Mouse (Mus musculus) myocyte (in vitro differentiated cells): ENCODE data around the gene Sugp2.

Experiments used
- CEBPB ChIP-seq: IDR thresholded peaks from 2 replicates; pipeline ENCODE4 v1.6.1; 2011; ENCODE audit warnings: mild to moderate bottlenecking, moderate library complexity; ENCODE audit not compliant: poor library complexity, insufficient read depth, severe bottlenecking
- E2F4 ChIP-seq: IDR thresholded peaks from one replicate; pipeline ENCODE4 v1.6.1; 2011; ENCODE audit warnings: mild to moderate bottlenecking, control low read depth, moderate library complexity; ENCODE audit not compliant: insufficient read depth
- MAX ChIP-seq: IDR thresholded peaks from one replicate; pipeline ENCODE4 v1.6.1; 2011; ENCODE audit warnings: low read depth, mild to moderate bottlenecking, control low read depth
- MYOD1 ChIP-seq, 3 experiments: IDR thresholded peaks; one replicate each; pipeline ENCODE4 v1.6.1; 2011; ENCODE audit warnings: control low read depth in 2 of 3, low read depth in 2 of 3, mild to moderate bottlenecking in 2 of 3, moderate library complexity in 1 of 3; ENCODE audit not compliant: insufficient read length in 2 of 3, control insufficient read depth in 1 of 3
- MYOG ChIP-seq, 3 experiments: IDR thresholded peaks; one replicate each; pipeline ENCODE4 v1.6.1; 2011; ENCODE audit warnings: control low read depth in 2 of 3, low read depth in 2 of 3, mild to moderate bottlenecking in 2 of 3; ENCODE audit not compliant: insufficient read length in 2 of 3, control insufficient read depth in 1 of 3, insufficient read depth in 1 of 3
- POLR2A ChIP-seq: IDR thresholded peaks from one replicate; pipeline ENCODE4 v1.6.1; 2011; ENCODE audit warnings: low read depth, mild to moderate bottlenecking, control low read depth, moderate library complexity; ENCODE audit not compliant: insufficient read length
- POLR2AphosphoS2 ChIP-seq: IDR thresholded peaks from one replicate; pipeline ENCODE4 v1.6.1; 2011; ENCODE audit warnings: low read depth, control low read depth; ENCODE audit not compliant: insufficient read length
- REST ChIP-seq: IDR thresholded peaks from one replicate; pipeline ENCODE4 v1.6.1; 2011; ENCODE audit warnings: mild to moderate bottlenecking, control low read depth, moderate library complexity; ENCODE audit not compliant: insufficient read depth, insufficient read length
- TCF12 ChIP-seq: IDR thresholded peaks from one replicate; pipeline ENCODE4 v1.6.1; 2011; ENCODE audit warnings: mild to moderate bottlenecking, control low read depth; ENCODE audit not compliant: poor library complexity, insufficient read depth, severe bottlenecking
- TCF3 ChIP-seq: IDR thresholded peaks from one replicate; pipeline ENCODE4 v1.6.1; 2011; ENCODE audit warnings: low read depth, control low read depth; ENCODE audit not compliant: insufficient read length
- USF1 ChIP-seq: IDR thresholded peaks from one replicate; pipeline ENCODE4 v1.6.1; 2011; ENCODE audit warnings: low read depth, mild to moderate bottlenecking, control low read depth, moderate library complexity

GRCm38 (mm10) chr8:70279266-70279665, 45.2 kb downstream of the Sugp2 start:
- TF ChIP-seq E2F4 = no peak
- TF ChIP-seq MYOG (IDR thresholded peaks at IDR 0.05; ENCODE audit: control insufficient read depth in 1 of 3, insufficient read depth in 1 of 3, insufficient read length in 2 of 3, low read depth in 2 of 3) = no peak
- no peak for TF ChIP-seq POLR2A
- no peak for TF ChIP-seq MAX
- TF ChIP-seq MYOD1 (IDR thresholded peaks at IDR 0.05; ENCODE audit: control insufficient read depth in 1 of 3, insufficient read length in 2 of 3, low read depth in 2 of 3) = no peak
- TF ChIP-seq USF1 = no peak
- no peak for TF ChIP-seq TCF12
- no peak for TF ChIP-seq REST
- TF ChIP-seq TCF3 = no peak
- TF ChIP-seq POLR2AphosphoS2 = no peak
- no peak for TF ChIP-seq CEBPB
